Mouse (Mus musculus): Measurements from ENCODE around the gene Nhsl2. TPM values are rescaled to one million over a fixed set of nuclear protein-coding genes. Genes with fewer than 3 reads are reported as not detected.

Gene Nhsl2
- total RNA-seq, 2 experiments from 2014 or later = 1.0 to 5.7 TPM

- ATAC-seq (replicated peaks; ENCODE audit: low FRiP score, low TSS enrichment, poor library complexity, severe bottlenecking) = no peak
Observed at GRCm38 (mm10) chrX:102032431-102032830, 183.2 kb downstream of the Nhsl2 start.

GRCm38 (mm10) chrX:102033566-102033965, 184.4 kb downstream of the Nhsl2 start:
- ATAC-seq (replicated peaks; ENCODE audit: low FRiP score, low TSS enrichment, poor library complexity, severe bottlenecking) = no peak

DNA sequence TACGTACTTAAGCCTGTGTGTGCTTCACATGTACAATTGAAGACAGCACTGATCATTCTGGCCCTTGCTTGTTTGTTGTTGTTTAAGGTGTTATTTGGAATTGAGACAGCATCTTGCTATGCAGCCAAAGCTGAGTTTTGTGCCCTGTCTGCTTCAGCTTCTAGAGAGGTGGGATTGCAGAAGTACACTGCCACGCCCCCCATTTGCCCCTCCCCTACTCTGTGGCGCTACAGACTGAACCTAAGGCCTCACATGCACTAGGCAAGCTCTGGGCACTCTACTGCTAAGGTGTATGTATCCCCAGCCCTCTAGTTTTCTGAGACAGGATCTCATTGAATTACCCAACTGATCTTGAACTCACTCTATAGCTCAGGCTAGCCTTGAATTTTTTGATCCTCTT, 186.5 kb downstream of the Nhsl2 start:
- no peak for ATAC-seq (replicated peaks; ENCODE audit: low FRiP score, low TSS enrichment, poor library complexity, severe bottlenecking)

DNA sequence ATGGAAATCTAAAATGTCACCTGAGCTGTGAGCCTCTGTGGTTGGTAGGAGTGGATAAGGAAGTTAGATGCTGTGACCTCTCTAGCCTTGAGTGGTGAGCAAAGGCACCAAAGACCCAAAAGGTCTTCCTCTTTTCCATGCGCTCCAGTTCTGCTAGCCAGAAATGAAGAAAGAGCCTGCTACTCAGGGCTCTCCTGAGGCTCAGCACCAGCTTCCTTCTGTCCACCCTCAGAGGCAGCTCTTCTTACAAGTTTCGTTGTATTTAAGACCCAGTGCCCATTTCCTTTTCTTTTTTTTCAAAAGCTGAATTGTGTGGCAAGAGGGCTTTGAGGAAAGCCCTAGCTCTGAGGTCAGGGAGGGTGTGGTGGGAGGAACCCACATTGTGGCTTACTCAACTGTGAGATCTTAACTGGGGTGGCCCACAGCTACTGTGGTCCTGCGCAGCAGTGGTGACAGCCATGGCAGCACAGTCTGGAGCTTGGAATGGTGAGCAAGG, 187.7 kb downstream of the Nhsl2 start:
- peak; percentile 96 for ATAC-seq (replicated peaks; ENCODE audit: low FRiP score, low TSS enrichment, poor library complexity, severe bottlenecking)

DNA sequence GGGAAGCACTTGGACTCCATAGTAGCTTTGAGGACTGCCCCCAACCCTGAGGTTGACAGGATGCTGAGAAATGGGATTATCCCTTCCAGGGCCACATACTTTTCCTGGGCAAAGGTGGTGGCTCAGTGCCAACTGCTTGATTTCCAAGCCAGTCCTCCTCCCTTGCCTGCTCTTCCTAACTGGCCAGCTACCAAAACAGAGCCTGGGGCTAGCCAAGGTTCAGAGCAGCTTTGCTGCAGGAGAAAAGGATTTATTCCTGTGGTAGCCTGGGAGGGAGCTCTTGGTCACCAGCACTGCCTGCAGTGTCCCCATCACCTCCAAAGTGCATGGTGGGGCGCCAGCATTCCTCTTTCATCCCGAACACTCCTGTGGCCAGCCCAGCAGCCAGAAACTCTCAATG, 188.3 kb downstream of the Nhsl2 start:
- ATAC-seq (replicated peaks; ENCODE audit: low FRiP score, low TSS enrichment, poor library complexity, severe bottlenecking) = no peak

DNA sequence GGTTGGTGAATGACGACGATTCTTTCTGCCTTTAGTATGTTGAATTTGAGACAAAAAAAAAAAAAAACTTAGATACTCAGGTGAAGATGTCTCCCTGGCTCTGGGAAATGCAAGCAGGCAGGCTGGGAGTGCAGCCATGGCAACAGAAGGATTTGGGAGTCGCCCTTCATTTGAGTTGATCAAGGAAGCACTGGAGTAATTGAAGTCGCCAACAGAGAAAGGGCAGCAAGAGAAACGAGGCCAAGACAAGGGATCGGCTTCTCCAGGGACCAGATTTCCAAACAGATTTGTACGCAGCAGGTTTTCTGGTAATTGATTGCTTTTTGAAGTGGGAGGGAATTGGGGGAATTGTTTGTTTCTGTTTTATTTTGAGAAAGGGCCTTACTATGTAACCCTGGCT, 192.4 kb downstream of the Nhsl2 start:
- no peak for ATAC-seq (replicated peaks; ENCODE audit: low FRiP score, low TSS enrichment, poor library complexity, severe bottlenecking)

- peak; percentile 50; the same call in 1 of the 2 replicates for ATAC-seq (replicated peaks; ENCODE audit: low FRiP score, low TSS enrichment, poor library complexity, severe bottlenecking)
Observed at GRCm38 (mm10) chrX:102042386-102042785, 193.2 kb downstream of the Nhsl2 start.

DNA sequence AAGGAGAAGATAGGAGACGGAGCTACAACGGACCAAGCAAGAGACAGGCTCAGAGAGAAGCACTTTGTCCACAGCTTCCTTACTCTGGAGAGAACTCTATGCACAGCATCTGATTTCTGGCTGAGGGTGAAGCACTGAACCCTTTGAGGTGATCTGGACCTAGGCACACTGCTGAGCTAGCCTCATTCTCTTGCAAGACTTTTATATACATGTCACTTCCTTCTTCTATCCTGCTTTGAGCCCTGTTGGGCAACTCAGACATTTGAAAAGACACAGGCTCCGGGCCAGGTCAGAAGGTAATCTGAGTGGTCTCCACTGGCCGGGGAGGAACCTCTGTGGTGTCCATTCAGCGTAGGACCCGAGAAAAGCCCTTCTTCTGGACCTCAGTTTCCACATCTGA, 201.4 kb downstream of the Nhsl2 start:
- ATAC-seq (replicated peaks; ENCODE audit: low FRiP score, low TSS enrichment, poor library complexity, severe bottlenecking) = no peak

GRCm38 (mm10) chrX:102051225-102051624, 202.0 kb downstream of the Nhsl2 start:
- ATAC-seq (replicated peaks; ENCODE audit: low FRiP score, low TSS enrichment, poor library complexity, severe bottlenecking) = no peak

- ATAC-seq (replicated peaks; ENCODE audit: low FRiP score, low TSS enrichment, poor library complexity, severe bottlenecking) = no peak
Observed at GRCm38 (mm10) chrX:102053371-102053770, 204.2 kb downstream of the Nhsl2 start.

GRCm38 (mm10) chrX:102054009-102054408, 204.8 kb downstream of the Nhsl2 start:
- no peak for ATAC-seq (replicated peaks; ENCODE audit: low FRiP score, low TSS enrichment, poor library complexity, severe bottlenecking)

- peak; percentile 86 for ATAC-seq (replicated peaks; ENCODE audit: low FRiP score, low TSS enrichment, poor library complexity, severe bottlenecking)
Observed at GRCm38 (mm10) chrX:102059437-102059836, 210.3 kb downstream of the Nhsl2 start.

GRCm38 (mm10) chrX:102060243-102060642, 211.1 kb downstream of the Nhsl2 start:
- peak; percentile 24; the same call in 1 of the 2 replicates for ATAC-seq (replicated peaks; ENCODE audit: low FRiP score, low TSS enrichment, poor library complexity, severe bottlenecking)

DNA sequence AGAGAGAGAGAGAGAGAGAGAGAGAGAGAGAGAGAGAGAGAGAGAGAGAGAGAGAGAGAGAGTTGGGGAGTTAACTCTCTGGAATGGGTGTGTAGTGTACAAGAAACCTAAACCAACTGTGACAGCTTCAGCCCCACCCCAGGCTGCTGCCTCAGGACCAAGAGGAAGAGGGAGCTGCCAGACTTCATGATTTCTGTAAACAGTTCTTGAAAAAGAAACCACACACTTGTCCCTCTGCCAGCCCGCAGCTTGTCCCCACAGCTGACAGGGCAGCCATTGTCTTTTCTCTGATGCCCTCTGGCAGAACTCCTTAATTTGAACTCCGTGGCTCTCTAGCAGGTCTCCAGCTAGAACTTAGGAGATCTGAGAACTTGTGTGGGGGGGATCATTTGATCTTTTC, 211.7 kb downstream of the Nhsl2 start:
- ATAC-seq (replicated peaks; ENCODE audit: low FRiP score, low TSS enrichment, poor library complexity, severe bottlenecking) = 0 out of 2 replicates have a peak, but pooled peaks have one; percentile 35

DNA sequence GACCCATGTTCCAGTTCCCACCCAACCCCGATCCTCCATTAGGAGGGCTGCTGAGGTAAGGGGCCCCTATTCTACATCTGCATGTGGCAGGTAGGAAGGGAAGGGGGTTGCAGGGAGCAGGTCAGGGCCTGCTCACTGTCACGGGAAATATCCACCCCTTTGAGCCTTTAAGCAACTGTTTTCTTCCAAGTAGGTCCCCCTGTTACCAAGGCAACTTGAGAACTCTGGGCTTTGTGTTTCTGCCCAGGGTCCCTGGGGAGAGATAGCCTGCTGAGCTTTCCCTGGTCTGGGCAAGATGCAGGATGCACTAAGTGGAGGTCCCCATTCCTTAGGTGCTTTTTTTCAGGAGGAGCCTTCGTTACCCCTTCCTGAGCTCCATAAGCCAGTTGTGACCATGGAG, 214.9 kb downstream of the Nhsl2 start:
- ATAC-seq (replicated peaks; ENCODE audit: low FRiP score, low TSS enrichment, poor library complexity, severe bottlenecking) = no peak

DNA sequence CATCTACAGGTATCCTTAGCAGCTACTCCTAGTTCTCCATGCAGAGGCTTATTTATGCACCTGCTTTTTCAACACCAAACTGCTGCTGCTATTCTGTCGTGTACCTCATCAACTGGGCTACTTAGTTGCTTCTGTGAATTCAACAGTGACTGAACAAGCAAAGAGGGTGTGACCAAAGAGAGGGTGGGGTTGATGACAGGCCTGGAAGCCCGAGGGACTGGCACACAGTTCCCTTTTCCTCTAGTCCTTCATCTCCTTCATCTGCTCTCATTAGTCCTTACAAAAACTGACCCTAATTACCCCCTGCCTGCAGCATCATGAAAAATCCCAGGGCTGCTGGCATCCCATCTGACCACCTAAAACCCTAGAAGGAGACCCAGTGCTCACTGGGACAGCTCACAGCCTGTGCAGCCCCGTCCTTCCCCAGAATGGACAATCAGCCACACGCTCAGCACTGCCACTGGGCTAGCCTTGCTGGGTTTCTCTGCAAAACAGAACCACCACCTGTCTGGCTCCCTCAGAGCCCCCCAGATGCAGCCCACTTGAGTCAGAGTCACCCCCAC, 216.1 kb downstream of the Nhsl2 start:
- ATAC-seq (replicated peaks; ENCODE audit: low FRiP score, low TSS enrichment, poor library complexity, severe bottlenecking) = no peak

DNA sequence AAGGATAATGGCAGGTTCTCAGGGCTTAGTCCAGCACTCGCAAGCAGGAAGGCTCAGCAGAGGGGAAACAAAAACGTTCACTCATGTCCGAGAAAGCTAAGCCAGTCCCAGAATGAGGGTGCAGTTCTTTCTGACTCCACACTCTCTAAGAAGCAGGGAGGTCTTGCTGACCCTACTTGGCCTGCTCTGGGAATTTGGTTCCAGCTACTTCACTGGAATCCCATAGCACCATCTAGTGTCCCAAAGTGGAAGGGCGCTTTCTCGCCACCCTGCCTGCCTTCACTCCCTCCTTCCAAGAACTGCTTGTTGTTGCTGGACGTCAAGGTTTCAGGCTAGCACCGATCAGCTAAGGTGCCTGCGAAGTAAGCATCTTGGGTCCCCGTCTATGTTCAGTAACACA, 216.9 kb downstream of the Nhsl2 start:
- ATAC-seq (replicated peaks; ENCODE audit: low FRiP score, low TSS enrichment, poor library complexity, severe bottlenecking) = peak; percentile 71; the same call in 1 of the 2 replicates

DNA sequence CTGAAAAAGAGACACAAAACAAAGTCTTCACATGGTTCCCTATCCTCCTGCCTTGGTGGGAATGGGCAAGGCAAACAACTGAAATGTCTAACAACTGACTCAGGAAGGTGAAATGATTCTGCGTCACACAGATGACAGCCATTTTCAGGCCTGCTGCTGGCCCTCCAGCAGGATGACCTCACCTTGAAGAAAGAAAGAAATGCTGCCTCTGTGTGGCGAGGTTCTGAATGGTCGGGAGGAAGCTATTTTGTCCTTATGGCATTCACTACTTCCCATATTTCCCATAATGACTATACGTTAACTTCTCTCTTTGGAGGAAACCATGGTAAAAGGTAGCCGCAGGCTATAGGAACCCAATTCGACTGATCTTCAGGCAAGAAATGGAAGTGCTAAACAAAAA, 217.9 kb downstream of the Nhsl2 start:
- no peak for ATAC-seq (replicated peaks; ENCODE audit: low FRiP score, low TSS enrichment, poor library complexity, severe bottlenecking)

DNA sequence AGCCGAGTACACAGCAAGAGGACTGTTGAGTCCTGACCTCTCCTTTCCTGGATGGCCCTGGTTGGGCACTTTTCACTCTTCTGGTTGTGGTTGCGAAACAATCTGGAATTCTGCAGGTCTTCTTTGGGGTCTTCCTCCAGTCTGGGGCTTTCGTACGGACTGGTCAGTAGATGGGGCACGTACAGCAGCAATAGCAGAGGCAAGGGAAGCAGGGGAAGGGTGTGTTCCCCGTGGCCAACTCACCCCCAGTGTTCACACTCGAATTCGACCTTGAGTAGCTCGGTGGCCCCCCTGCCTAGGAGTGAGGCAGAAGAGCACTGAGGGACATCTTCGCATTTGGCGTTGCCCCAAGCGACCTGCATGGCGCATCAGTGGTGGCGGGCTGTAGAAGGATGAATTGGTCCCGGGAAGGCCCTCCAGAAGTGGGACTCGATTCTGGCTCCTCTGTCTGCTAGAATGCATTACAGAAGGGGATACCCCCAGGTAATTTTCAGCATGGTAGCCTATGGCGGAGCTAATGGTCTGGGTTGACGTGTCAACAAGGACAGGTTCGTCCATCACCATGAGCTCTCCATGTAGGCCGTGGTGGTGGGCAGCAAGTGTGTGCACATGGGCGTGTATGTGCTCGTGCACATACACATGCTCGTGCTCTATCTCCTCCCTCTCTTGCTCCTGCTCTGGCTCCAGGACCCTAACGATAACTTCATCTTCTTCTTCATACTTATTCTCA, 219.8 kb downstream of the Nhsl2 start:
- ATAC-seq (replicated peaks; ENCODE audit: low FRiP score, low TSS enrichment, poor library complexity, severe bottlenecking) = no peak

DNA sequence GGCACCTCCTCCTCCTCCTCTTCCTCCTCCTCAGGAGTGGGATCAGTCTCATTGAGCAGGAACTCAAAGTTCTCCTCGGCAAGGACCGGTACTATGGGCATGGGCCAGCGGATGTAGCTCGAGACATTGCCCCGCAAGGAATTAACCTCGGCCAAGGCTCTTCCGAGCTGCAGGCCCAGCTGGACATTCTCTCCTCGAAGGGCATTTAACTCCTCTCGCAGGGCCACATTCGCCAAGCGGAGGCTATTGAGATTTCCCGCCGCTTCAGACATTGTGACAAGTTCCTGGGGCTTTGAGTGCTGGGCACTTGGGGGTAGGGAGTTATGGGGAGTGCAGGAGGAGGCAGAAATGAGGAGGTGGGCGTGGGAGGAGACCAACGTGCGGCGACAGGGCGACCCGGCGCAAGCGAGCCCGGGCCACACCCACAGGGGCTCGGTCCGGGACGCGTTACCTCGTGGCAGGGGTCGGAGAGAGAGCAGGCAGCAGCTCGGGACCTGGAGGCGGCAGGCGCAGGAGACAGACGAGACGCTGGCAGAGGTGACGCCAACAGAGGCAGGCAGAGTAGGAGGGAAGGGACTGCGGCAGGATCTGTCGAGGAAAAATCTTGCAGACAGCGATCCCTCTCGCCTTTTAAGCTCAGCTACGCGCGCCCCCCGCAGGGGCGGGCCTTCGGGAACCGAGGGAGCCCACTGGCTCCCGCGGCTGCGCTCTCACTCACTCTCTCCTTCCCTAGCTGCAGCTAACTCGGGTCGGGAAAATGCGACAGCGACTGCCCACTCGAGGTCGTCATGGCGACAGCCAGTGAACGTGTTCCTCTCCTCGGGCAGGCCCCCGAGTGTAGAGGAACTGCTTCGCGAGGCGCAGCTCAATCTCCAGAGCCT, 221.6 kb downstream of the Nhsl2 start, which contains the start of gene Rtl5:
Rtl5 (minus strand) TSS at position 714 of the 881 bp plus-strand sequence.
- ATAC-seq (replicated peaks; ENCODE audit: low FRiP score, low TSS enrichment, poor library complexity, severe bottlenecking) = peak; percentile 64
